Mouse (Mus musculus) embryonic facial prominence, embryonic 15.5 days (tissue): ENCODE measurements at regions not wholly inside any gene's neighbourhood (a gene's known extent, or its start where the extent isn't known, plus 50 kb on each side); places are given as distances from the start of the nearest gene placed in this dataset.

ENCODE experiments used
- ATAC-seq: fragments of 200-750 bp; cut with Nextera tagmentation; 2 replicates; pipeline ENCODE4 v1.8.0; 2017; ENCODE audit warnings: low read depth, moderate TSS enrichment; ENCODE audit not compliant: insufficient number of reproducible peaks, low FRiP score, low TSS enrichment
- H3K27ac ChIP-seq: fragments of 300-500 bp; sonication (generic); replicated peaks from 2 replicates; pipeline ENCODE4 v1.5.1; 2015; ENCODE audit warnings: mild to moderate bottlenecking, inconsistent platforms
- H3K27me3 ChIP-seq: fragments of 300-500 bp; sonication (generic); 2 replicates; pipeline ENCODE4 v1.6.1; 2015; ENCODE audit warnings: inconsistent platforms
- H3K36me3 ChIP-seq: fragments of 300-500 bp; sonication (generic); 2 replicates; pipeline ENCODE4 v1.6.1; 2015; ENCODE audit warnings: mild to moderate bottlenecking, inconsistent platforms
- H3K4me1 ChIP-seq: fragments of 300-500 bp; sonication (generic); 2 replicates; pipeline ENCODE4 v1.6.1; 2015; ENCODE audit warnings: inconsistent platforms
- H3K4me2 ChIP-seq: fragments of 300-500 bp; sonication (generic); replicated peaks from 2 replicates; pipeline ENCODE4 v1.6.1; 2015; ENCODE audit warnings: mild to moderate bottlenecking, inconsistent platforms
- H3K4me3 ChIP-seq: fragments of 300-500 bp; sonication (generic); replicated peaks from 2 replicates; pipeline ENCODE4 v1.5.1; 2015; ENCODE audit warnings: mild to moderate bottlenecking, inconsistent platforms
- H3K9ac ChIP-seq: fragments of 300-500 bp; sonication (generic); 2 replicates; pipeline ENCODE4 v1.6.1; 2015; ENCODE audit warnings: inconsistent platforms
- H3K9me3 ChIP-seq: fragments of 300-500 bp; sonication (generic); replicated peaks from 2 replicates; pipeline ENCODE4 v1.6.1; 2016; ENCODE audit warnings: inconsistent platforms
- WGBS: fragments of 180-500 bp; shearing (Covaris S2); methylation state at CpG from one replicate; pipeline ENCODE4 v1.1.7; 2015; 5-methylcytosine and 5-hydroxymethylcytosine counted together

GRCm38 (mm10) chr16:30897371-30897770 is 183.9 kb downstream of the Xxylt1 start:
- 83% methylated on average over 3 of the region's 3 CpGs for WGBS

GRCm38 (mm10) chr16:30900121-30900520 is 181.1 kb downstream of the Xxylt1 start:
- Histone ChIP-seq H3K9ac (no peak overlapping the region), H3K36me3 (no peaks in the 10 kb centered on the region), H3K27ac (no peak overlapping the region), H3K4me1 (no peaks in the 10 kb centered on the region), H3K4me3 (no peak overlapping the region), H3K9me3 (peaks cover 17% of the 10 kb centered on the region; the same call in 1 of the 2 replicates), H3K27me3 (no peaks in the 10 kb centered on the region), H3K4me2 (no peak overlapping the region)
- 85% methylated on average over 2 of the region's 2 CpGs for WGBS
- no peak for ATAC-seq

More at GRCm38 (mm10) chr16:30897371-30897770, 183.9 kb downstream of the Xxylt1 start:
- no peaks in the 10 kb centered on the region for H3K4me1 ChIP-seq
- no peak overlapping the region for H3K27ac ChIP-seq
- no peak overlapping the region for H3K4me2 ChIP-seq
- no peak overlapping the region for H3K9ac ChIP-seq
- no peaks in the 10 kb centered on the region for H3K27me3 ChIP-seq
- no peaks in the 10 kb centered on the region for H3K9me3 ChIP-seq
- no peak overlapping the region for H3K4me3 ChIP-seq
- no peak for ATAC-seq
- no peaks in the 10 kb centered on the region for H3K36me3 ChIP-seq

GRCm38 (mm10) chr16:30901309-30901708 is 179.9 kb downstream of the Xxylt1 start:
- Histone ChIP-seq H3K9ac (no peak overlapping the region), H3K4me2 (no peak overlapping the region), H3K9me3 (peaks cover 17% of the 10 kb centered on the region; the same call in 1 of the 2 replicates), H3K27me3 (no peaks in the 10 kb centered on the region), H3K27ac (no peak overlapping the region), H3K4me1 (no peaks in the 10 kb centered on the region), H3K4me3 (no peak overlapping the region), H3K36me3 (no peaks in the 10 kb centered on the region)
- no peak for ATAC-seq
